Mouse (Mus musculus) thymus, postnatal 14 days (tissue): ENCODE data around the gene Enam.
"Not testable (repeated sequence)": the region's sequence is repeated elsewhere in the genome, so short reads cannot be mapped to it uniquely, and the experiment has no call there.

Experiments used
- DNase-seq: peaks from one replicate; pipeline ENCODE4 v3.0.0; 2021

Enam gene

GRCm38 (mm10) chr5:88487675-88488074 is at the start of gene Enam:
Gene Enam (plus strand): TSS chr5:88487975.
- DNase-seq, result no peak

GRCm38 (mm10) chr5:88455691-88456090 is 32.1 kb upstream of the Enam start, which contains the start of gene Ambn:
Gene Ambn (plus strand): TSS chr5:88455991.
- no peak for DNase-seq

GRCm38 (mm10) chr5:88467471-88467870 is 20.3 kb upstream of the Enam start:
- no peak for DNase-seq

- DNase-seq, result no peak
Observed at GRCm38 (mm10) chr5:88468807-88469704, 18.7 kb upstream of the Enam start.

GRCm38 (mm10) chr5:88489004-88489403 is 1.2 kb downstream of the Enam start:
- DNase-seq, result no peak

GRCm38 (mm10) chr5:88491111-88491510 is 3.3 kb downstream of the Enam start:
- no peak for DNase-seq

- DNase-seq, result peak; percentile 29
Observed at GRCm38 (mm10) chr5:88499781-88500180, 12.0 kb downstream of the Enam start.

GRCm38 (mm10) chr5:88508555-88508954 is 20.8 kb downstream of the Enam start:
- no peak for DNase-seq

- no peak for DNase-seq
Observed at GRCm38 (mm10) chr5:88508990-88509389, 21.2 kb downstream of the Enam start.

- DNase-seq, result peak; percentile 51
Observed at GRCm38 (mm10) chr5:88519232-88519631, 31.5 kb downstream of the Enam start.

GRCm38 (mm10) chr5:88527657-88528056 is 39.9 kb downstream of the Enam start, which contains the start of gene Jchain:
Gene Jchain (minus strand): TSS chr5:88527891.
- no peak for DNase-seq

- DNase-seq, result no peak
Observed at GRCm38 (mm10) chr5:88530908-88531307, 43.1 kb downstream of the Enam start.

- peak; percentile 38 for DNase-seq
Observed at GRCm38 (mm10) chr5:88534697-88535096, 46.9 kb downstream of the Enam start.

GRCm38 (mm10) chr5:88540845-88541244 is 53.1 kb downstream of the Enam start:
- DNase-seq, result no peak

- DNase-seq, result peak; percentile 72
Observed at GRCm38 (mm10) chr5:88542651-88543282, 55.0 kb downstream of the Enam start.

GRCm38 (mm10) chr5:88544411-88544810 is 56.6 kb downstream of the Enam start:
- not testable (repeated sequence) for DNase-seq

- DNase-seq, result no peak
Observed at GRCm38 (mm10) chr5:88545536-88545935, 57.8 kb downstream of the Enam start.

- DNase-seq, result no peak
Observed at GRCm38 (mm10) chr5:88553271-88554085, 65.7 kb downstream of the Enam start.

GRCm38 (mm10) chr5:88554086-88554886 is 66.5 kb downstream of the Enam start, which contains the start of gene Utp3:
Gene Utp3 (plus strand): TSS chr5:88554462.
- peak; percentile 95 for DNase-seq
